Mouse (Mus musculus): ENCODE measurements at regions not wholly inside any gene's neighbourhood (a gene's known extent, or its start where the extent isn't known, plus 50 kb on each side); places are given as distances from the start of the nearest gene placed in this dataset.

- H3K27me3 ChIP-seq (ENCODE audit: control insufficient read depth, insufficient read depth, low read depth, low read length) = no peaks in the 10 kb centered on the region
- WGBS = 89% methylated on average over 4 of the region's 4 CpGs
- no peaks in the 10 kb centered on the region for H3K9me3 ChIP-seq (replicated peaks; ENCODE audit: control insufficient read depth, low read length, poor library complexity, severe bottlenecking)
- H3K4me1 ChIP-seq (ENCODE audit: control insufficient read depth, insufficient read depth, low read length) = no peaks in the 10 kb centered on the region
- H3K36me3 ChIP-seq (ENCODE audit: control insufficient read depth, insufficient read depth, low read length) = no peaks in the 10 kb centered on the region
- no peak overlapping the region for H3K4me3 ChIP-seq (ENCODE audit: low read depth, low read length)
- H3K9ac ChIP-seq (ENCODE audit: low read depth, low read length) = no peak overlapping the region
- no peak overlapping the region for H3K27ac ChIP-seq (ENCODE audit: low read length)
- H3K4me2 ChIP-seq (ENCODE audit: low read length) = no peak overlapping the region
- ATAC-seq = no peak
These were observed 265.4 kb upstream of the Dab2 start for GRCm38 (mm10) chr15:6034156-6034555.

DNA sequence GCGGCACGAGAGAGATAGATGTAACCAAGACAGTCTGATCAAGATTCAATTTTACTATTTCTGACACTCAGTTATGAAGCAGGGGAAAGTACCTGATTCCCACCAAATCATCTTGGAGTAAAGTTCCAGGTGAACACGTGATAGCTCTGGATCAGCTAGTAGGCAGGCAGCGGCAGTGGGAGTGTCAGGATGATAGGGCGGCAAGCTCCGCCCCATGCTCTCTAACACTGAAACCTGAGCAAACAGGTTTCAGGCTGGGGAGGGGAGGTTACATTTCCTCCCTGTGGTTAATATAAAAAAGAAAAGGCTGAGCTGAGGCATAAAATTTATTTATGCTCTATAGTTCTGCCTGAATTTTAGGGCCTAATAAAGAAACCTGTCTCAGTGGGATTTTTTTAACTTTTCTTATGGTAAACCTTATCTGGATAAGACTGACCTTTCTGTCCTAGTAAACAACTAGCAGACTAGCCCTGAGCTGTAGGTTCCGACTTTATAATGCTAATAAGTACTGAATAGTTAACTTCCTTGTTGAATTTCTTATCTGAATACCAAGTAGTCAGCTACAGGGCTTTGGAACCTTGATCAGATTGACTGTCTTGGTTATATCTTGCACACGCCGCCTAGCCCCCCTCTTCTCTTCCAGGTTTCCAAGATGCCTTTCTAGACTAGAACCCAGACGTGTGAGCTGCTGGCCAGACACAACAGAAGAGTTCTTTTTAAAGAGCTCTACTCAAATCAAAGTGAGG is 254.9 kb upstream of the Dab2 start:
- WGBS = 58% methylated on average over 10 of the region's 10 CpGs
- H3K27me3 ChIP-seq (ENCODE audit: control insufficient read depth, insufficient read depth, low read depth, low read length) = no peaks in the 10 kb centered on the region
- ATAC-seq = no peak
- H3K9me3 ChIP-seq (replicated peaks; ENCODE audit: control insufficient read depth, low read length, poor library complexity, severe bottlenecking) = no peaks in the 10 kb centered on the region
- no peak overlapping the region for H3K27ac ChIP-seq (ENCODE audit: low read length)
- no peak overlapping the region for H3K4me3 ChIP-seq (ENCODE audit: low read depth, low read length)
- no peaks in the 10 kb centered on the region for H3K4me1 ChIP-seq (ENCODE audit: control insufficient read depth, insufficient read depth, low read length)
- no peaks in the 10 kb centered on the region for H3K36me3 ChIP-seq (ENCODE audit: control insufficient read depth, insufficient read depth, low read length)
- no peak overlapping the region for H3K4me2 ChIP-seq (ENCODE audit: low read length)
- no peak overlapping the region for H3K9ac ChIP-seq (ENCODE audit: low read depth, low read length)

GRCm38 (mm10) chr15:6055703-6056102 is 243.9 kb upstream of the Dab2 start:
- 84% methylated on average over 3 of the region's 3 CpGs for WGBS
- H3K27ac ChIP-seq (ENCODE audit: low read length) = no peak overlapping the region
- ATAC-seq = no peak

DNA sequence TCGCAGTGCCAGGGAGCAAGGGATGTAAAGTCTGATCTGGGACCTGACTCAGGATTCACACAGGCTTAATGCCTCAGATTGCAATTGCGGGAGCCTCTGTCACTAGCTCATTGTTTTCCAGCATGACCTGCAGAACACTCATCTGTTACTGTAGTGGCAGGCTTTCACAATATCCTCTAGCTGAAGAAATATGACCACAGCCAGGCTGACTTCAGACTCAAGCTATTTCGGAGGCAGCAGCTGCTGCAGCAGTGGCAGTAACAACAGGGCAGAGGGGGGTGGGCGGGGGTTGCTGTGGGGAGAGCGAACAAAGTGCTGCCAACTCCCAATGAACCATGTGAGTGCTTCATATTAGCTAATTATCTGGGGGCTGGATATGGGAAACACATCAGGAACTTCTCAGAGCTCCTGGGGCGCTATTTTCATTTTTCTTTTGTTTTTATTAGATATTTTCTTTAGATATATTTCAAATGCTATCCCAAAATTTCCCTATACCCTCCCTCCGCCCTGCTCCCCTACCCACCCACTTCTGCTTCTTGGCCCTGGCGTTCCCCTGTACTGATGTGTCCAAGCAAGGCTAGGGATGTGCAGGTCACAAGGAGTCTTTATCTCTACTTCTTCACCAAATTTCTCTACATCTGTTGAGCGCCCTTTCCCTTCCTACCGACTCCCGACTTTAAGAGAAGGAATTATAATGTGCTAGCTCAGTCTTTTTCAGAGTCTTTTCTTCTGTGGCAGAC is 242.5 kb upstream of the Dab2 start:
- Histone ChIP-seq H3K4me2 (ENCODE audit: low read length) (no peak overlapping the region), H3K27me3 (ENCODE audit: control insufficient read depth, insufficient read depth, low read depth, low read length) (no peaks in the 10 kb centered on the region), H3K9ac (ENCODE audit: low read depth, low read length) (no peak overlapping the region), H3K27ac (ENCODE audit: low read length) (no peak overlapping the region), H3K9me3 (replicated peaks; ENCODE audit: control insufficient read depth, low read length, poor library complexity, severe bottlenecking) (no peaks in the 10 kb centered on the region), H3K4me1 (ENCODE audit: control insufficient read depth, insufficient read depth, low read length) (no peaks in the 10 kb centered on the region), H3K4me3 (ENCODE audit: low read depth, low read length) (no peak overlapping the region), H3K36me3 (ENCODE audit: control insufficient read depth, insufficient read depth, low read length) (no peaks in the 10 kb centered on the region)
- WGBS = 60% methylated on average over 11 of the region's 11 CpGs
- ATAC-seq = no peak

More at GRCm38 (mm10) chr15:6055703-6056102, 243.9 kb upstream of the Dab2 start:
- Histone ChIP-seq H3K36me3 (ENCODE audit: control insufficient read depth, insufficient read depth, low read length) (no peaks in the 10 kb centered on the region), H3K27me3 (ENCODE audit: control insufficient read depth, insufficient read depth, low read depth, low read length) (no peaks in the 10 kb centered on the region), H3K4me2 (ENCODE audit: low read length) (no peak overlapping the region), H3K4me1 (ENCODE audit: control insufficient read depth, insufficient read depth, low read length) (no peaks in the 10 kb centered on the region), H3K4me3 (ENCODE audit: low read depth, low read length) (no peak overlapping the region), H3K9me3 (replicated peaks; ENCODE audit: control insufficient read depth, low read length, poor library complexity, severe bottlenecking) (no peaks in the 10 kb centered on the region), H3K9ac (ENCODE audit: low read depth, low read length) (no peak overlapping the region)

GRCm38 (mm10) chr15:6059361-6059760 is 240.2 kb upstream of the Dab2 start:
- Histone ChIP-seq H3K9me3 (replicated peaks; ENCODE audit: control insufficient read depth, low read length, poor library complexity, severe bottlenecking) (no peaks in the 10 kb centered on the region), H3K27me3 (ENCODE audit: control insufficient read depth, insufficient read depth, low read depth, low read length) (no peaks in the 10 kb centered on the region)
- 85% methylated on average over 2 of the region's 2 CpGs for WGBS

GRCm38 (mm10) chr15:6059790-6060189 is 239.8 kb upstream of the Dab2 start:
- no peak for ATAC-seq
- H3K4me2 ChIP-seq (ENCODE audit: low read length) = no peak overlapping the region
- H3K36me3 ChIP-seq (ENCODE audit: control insufficient read depth, insufficient read depth, low read length) = no peaks in the 10 kb centered on the region
- no peak overlapping the region for H3K27ac ChIP-seq (ENCODE audit: low read length)
- H3K4me3 ChIP-seq (ENCODE audit: low read depth, low read length) = no peak overlapping the region
- H3K9ac ChIP-seq (ENCODE audit: low read depth, low read length) = no peak overlapping the region
- WGBS = 91% methylated on average over 5 of the region's 5 CpGs
- no peaks in the 10 kb centered on the region for H3K9me3 ChIP-seq (replicated peaks; ENCODE audit: control insufficient read depth, low read length, poor library complexity, severe bottlenecking)
- H3K27me3 ChIP-seq (ENCODE audit: control insufficient read depth, insufficient read depth, low read depth, low read length) = no peaks in the 10 kb centered on the region
- no peaks in the 10 kb centered on the region for H3K4me1 ChIP-seq (ENCODE audit: control insufficient read depth, insufficient read depth, low read length)

More at GRCm38 (mm10) chr15:6059361-6059760, 240.2 kb upstream of the Dab2 start:
- H3K36me3 ChIP-seq (ENCODE audit: control insufficient read depth, insufficient read depth, low read length) = no peaks in the 10 kb centered on the region
- H3K4me3 ChIP-seq (ENCODE audit: low read depth, low read length) = no peak overlapping the region
- H3K4me2 ChIP-seq (ENCODE audit: low read length) = no peak overlapping the region
- H3K9ac ChIP-seq (ENCODE audit: low read depth, low read length) = no peak overlapping the region
- ATAC-seq = no peak
- H3K27ac ChIP-seq (ENCODE audit: low read length) = no peak overlapping the region
- H3K4me1 ChIP-seq (ENCODE audit: control insufficient read depth, insufficient read depth, low read length) = no peaks in the 10 kb centered on the region

DNA sequence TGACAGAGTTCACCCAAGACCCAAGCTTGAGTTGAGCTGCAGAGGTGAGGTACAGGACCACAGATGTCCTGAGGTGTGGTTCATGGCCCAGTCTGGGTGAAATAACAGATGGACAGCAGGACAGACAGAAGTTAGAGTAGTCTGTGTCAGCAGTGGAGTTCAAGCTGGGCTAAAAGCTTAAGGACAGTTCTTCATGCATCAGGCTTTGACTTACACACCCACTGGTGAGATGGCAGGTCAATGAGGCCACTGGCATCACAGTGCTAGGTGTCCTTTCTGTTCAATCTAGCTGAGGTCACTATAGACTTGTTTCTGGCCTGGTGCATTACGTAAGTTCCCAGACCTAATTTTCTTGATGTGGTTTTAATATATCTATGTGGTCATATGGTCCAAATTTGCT is 238.9 kb upstream of the Dab2 start:
- Histone ChIP-seq H3K27ac (ENCODE audit: low read length) (no peak overlapping the region), H3K9ac (ENCODE audit: low read depth, low read length) (no peak overlapping the region), H3K4me3 (ENCODE audit: low read depth, low read length) (no peak overlapping the region), H3K9me3 (replicated peaks; ENCODE audit: control insufficient read depth, low read length, poor library complexity, severe bottlenecking) (no peaks in the 10 kb centered on the region), H3K4me2 (ENCODE audit: low read length) (no peak overlapping the region), H3K36me3 (ENCODE audit: control insufficient read depth, insufficient read depth, low read length) (no peaks in the 10 kb centered on the region), H3K4me1 (ENCODE audit: control insufficient read depth, insufficient read depth, low read length) (no peaks in the 10 kb centered on the region), H3K27me3 (ENCODE audit: control insufficient read depth, insufficient read depth, low read depth, low read length) (no peaks in the 10 kb centered on the region)
- 100% methylated on average over 1 of the region's 1 CpGs for WGBS
- ATAC-seq = no peak

- Histone ChIP-seq H3K9me3 (replicated peaks; ENCODE audit: control insufficient read depth, low read length, poor library complexity, severe bottlenecking) (no peaks in the 10 kb centered on the region), H3K4me1 (ENCODE audit: control insufficient read depth, insufficient read depth, low read length) (no peaks in the 10 kb centered on the region), H3K27me3 (ENCODE audit: control insufficient read depth, insufficient read depth, low read depth, low read length) (no peaks in the 10 kb centered on the region), H3K4me3 (ENCODE audit: low read depth, low read length) (no peak overlapping the region), H3K9ac (ENCODE audit: low read depth, low read length) (no peak overlapping the region), H3K4me2 (ENCODE audit: low read length) (no peak overlapping the region), H3K36me3 (ENCODE audit: control insufficient read depth, insufficient read depth, low read length) (no peaks in the 10 kb centered on the region), H3K27ac (ENCODE audit: low read length) (no peak overlapping the region)
- WGBS = 94% methylated on average over 3 of the region's 3 CpGs
- no peak for ATAC-seq
These were observed 234.5 kb upstream of the Dab2 start for GRCm38 (mm10) chr15:6065100-6065499.

GRCm38 (mm10) chr15:6067380-6067779 is 232.2 kb upstream of the Dab2 start:
- Histone ChIP-seq H3K9me3 (replicated peaks; ENCODE audit: control insufficient read depth, low read length, poor library complexity, severe bottlenecking) (no peaks in the 10 kb centered on the region), H3K4me2 (ENCODE audit: low read length) (no peak overlapping the region), H3K4me3 (ENCODE audit: low read depth, low read length) (no peak overlapping the region), H3K27me3 (ENCODE audit: control insufficient read depth, insufficient read depth, low read depth, low read length) (no peaks in the 10 kb centered on the region), H3K9ac (ENCODE audit: low read depth, low read length) (no peak overlapping the region), H3K27ac (ENCODE audit: low read length) (no peak overlapping the region), H3K4me1 (ENCODE audit: control insufficient read depth, insufficient read depth, low read length) (no peaks in the 10 kb centered on the region), H3K36me3 (ENCODE audit: control insufficient read depth, insufficient read depth, low read length) (no peaks in the 10 kb centered on the region)
- no peak for ATAC-seq
- 87% methylated on average over 6 of the region's 6 CpGs for WGBS

Data from midbrain, embryonic 16.5 days (tissue).